10 mouse cellular contexts compared by ENCODE assay signal in the genomic region with DNA sequence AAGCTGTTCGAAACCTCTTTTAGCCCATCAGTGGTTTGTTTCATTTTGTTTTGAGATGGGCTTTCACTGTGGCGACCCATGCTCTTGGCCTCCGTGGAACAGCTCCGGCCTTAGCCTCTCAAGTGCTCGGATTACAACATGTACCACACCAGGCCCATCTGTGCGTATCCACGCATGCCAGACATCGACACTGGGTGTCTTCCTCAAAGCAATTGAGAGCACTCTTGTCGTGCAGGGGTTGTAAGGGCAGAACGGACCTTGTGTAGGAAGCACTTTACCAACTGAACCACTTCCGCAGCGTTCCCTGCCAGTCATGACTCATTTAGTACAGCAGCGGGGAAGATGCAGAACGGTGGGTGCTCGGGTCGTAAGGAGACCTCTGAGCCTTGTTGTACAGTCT.
DNase-seq lines count a peak whose midpoint lies in the region; ATAC-seq and TF ChIP-seq lines count a peak whose summit lies in the region.
"Had no signal": no experiment of that assay in that cellular context is flagged by ENCODE, and none has a peak within 500 bp of the region (broad histone marks: within the 10 kb centered on the region; RNA-seq: fewer than 3 reads in every experiment).

No protein-coding gene starts in this region.

- ATAC-seq in hindbrain, embryonic 13.5 days (ENCODE audit: low FRiP score): no peak
- ATAC-seq in hindbrain, embryonic 14.5 days (ENCODE audit: low FRiP score): no peak
- peak; percentile 45 for ATAC-seq in common myeloid progenitor, adult 5-6 weeks (replicated peaks; ENCODE audit: low read depth, poor library complexity, severe bottlenecking)
- ATAC-seq in intestine, postnatal 0 days: no peak
- ATAC-seq in forebrain, embryonic 12.5 days (ENCODE audit: low FRiP score): no peak

- no peaks in the 10 kb centered on the region for H3K9me3 ChIP-seq in hindbrain, embryonic 13.5 days
- H3K9me3 ChIP-seq in hindbrain, embryonic 14.5 days (ENCODE audit: control insufficient read depth, low read length): no peaks in the 10 kb centered on the region
- no peaks in the 10 kb centered on the region for H3K9me3 ChIP-seq in intestine, postnatal 0 days (ENCODE audit: control insufficient read depth)
- no peaks in the 10 kb centered on the region for H3K9me3 ChIP-seq in forebrain, embryonic 12.5 days
- H3K9me3 ChIP-seq: forebrain, embryonic 10.5 days; hindbrain, embryonic 15.5 days had no signal

- no peak overlapping the region for H3K4me2 ChIP-seq in hindbrain, embryonic 13.5 days
- H3K4me2 ChIP-seq in hindbrain, embryonic 14.5 days (replicated peaks): no peak overlapping the region
- no peak overlapping the region for H3K4me2 ChIP-seq in intestine, postnatal 0 days (replicated peaks; ENCODE audit: low read depth)
- no peak overlapping the region for H3K4me2 ChIP-seq in forebrain, embryonic 12.5 days
- H3K4me2 ChIP-seq: hindbrain, embryonic 15.5 days had no signal

- H3K4me1 ChIP-seq in hindbrain, embryonic 13.5 days (replicated peaks): peaks cover 52% of the 10 kb centered on the region
- H3K4me1 ChIP-seq in hindbrain, embryonic 14.5 days (replicated peaks; ENCODE audit: control insufficient read depth, insufficient read depth, low read length): peaks cover 33% of the 10 kb centered on the region
- H3K4me1 ChIP-seq in thymus, adult 2 months (replicated peaks; ENCODE audit: control insufficient read depth, insufficient read depth, low read length): peaks cover 20% of the 10 kb centered on the region
- peaks cover 3% of the 10 kb centered on the region; the same call in 1 of the 2 replicates for H3K4me1 ChIP-seq in intestine, postnatal 0 days (replicated peaks; ENCODE audit: control insufficient read depth, insufficient read depth, low read length)
- H3K4me1 ChIP-seq in forebrain, embryonic 12.5 days: peaks cover 46% of the 10 kb centered on the region

- H3K27me3 ChIP-seq in hindbrain, embryonic 13.5 days: no peaks in the 10 kb centered on the region
- no peaks in the 10 kb centered on the region for H3K27me3 ChIP-seq in hindbrain, embryonic 14.5 days (ENCODE audit: control insufficient read depth, insufficient read depth, low read length)
- no peaks in the 10 kb centered on the region for H3K27me3 ChIP-seq in thymus, adult 2 months (ENCODE audit: control insufficient read depth, insufficient read depth, low read length)
- H3K27me3 ChIP-seq in intestine, postnatal 0 days (replicated peaks; ENCODE audit: control insufficient read depth, insufficient read depth, low read length): no peaks in the 10 kb centered on the region
- H3K27me3 ChIP-seq in forebrain, embryonic 12.5 days: no peaks in the 10 kb centered on the region
- H3K27me3 ChIP-seq: hindbrain, embryonic 15.5 days had no signal

- H3K4me3 ChIP-seq in hindbrain, embryonic 13.5 days: no peak overlapping the region
- no peak overlapping the region for H3K4me3 ChIP-seq in hindbrain, embryonic 14.5 days (replicated peaks; ENCODE audit: low read length)
- peak overlapping the region; percentile 38 for H3K4me3 ChIP-seq in thymus, adult 2 months (ENCODE audit: control insufficient read depth, insufficient read depth, low read length)
- no peak overlapping the region for H3K4me3 ChIP-seq in intestine, postnatal 0 days (ENCODE audit: low read depth, low read length)
- H3K4me3 ChIP-seq in forebrain, embryonic 12.5 days (replicated peaks): no peak overlapping the region
- H3K4me3 ChIP-seq: forebrain, embryonic 10.5 days; hindbrain, embryonic 15.5 days had no signal

- H3K9ac ChIP-seq in hindbrain, embryonic 13.5 days: no peak overlapping the region
- H3K9ac ChIP-seq in hindbrain, embryonic 14.5 days: no peak overlapping the region
- H3K9ac ChIP-seq in intestine, postnatal 0 days (ENCODE audit: low read depth, low read length): no peak overlapping the region
- H3K9ac ChIP-seq in forebrain, embryonic 12.5 days: no peak overlapping the region
- H3K9ac ChIP-seq: hindbrain, embryonic 15.5 days had no signal

- TF ChIP-seq CTCF in thymus, adult 2 months (IDR thresholded peaks at IDR 0.05; ENCODE audit: borderline replicate concordance, control insufficient read depth, extremely low read depth, insufficient read depth, low read length, poor library complexity): no peak
- TF ChIP-seq CTCF in intestine, postnatal 0 days (IDR thresholded peaks at IDR 0.05; ENCODE audit: low read depth): no peak

- no peak for TF ChIP-seq POLR2A in thymus, adult 2 months (IDR thresholded peaks at IDR 0.05; ENCODE audit: control insufficient read depth, extremely low read depth, insufficient read depth, low read length, poor library complexity)

- no peaks in the 10 kb centered on the region for H3K36me3 ChIP-seq in hindbrain, embryonic 13.5 days
- no peaks in the 10 kb centered on the region for H3K36me3 ChIP-seq in hindbrain, embryonic 14.5 days (replicated peaks; ENCODE audit: control insufficient read depth, insufficient read depth)
- H3K36me3 ChIP-seq in thymus, adult 2 months (ENCODE audit: control insufficient read depth, insufficient read depth, low read length): no peaks in the 10 kb centered on the region
- H3K36me3 ChIP-seq in intestine, postnatal 0 days (ENCODE audit: control insufficient read depth, insufficient read depth): no peaks in the 10 kb centered on the region
- no peaks in the 10 kb centered on the region for H3K36me3 ChIP-seq in forebrain, embryonic 12.5 days (replicated peaks)
- H3K36me3 ChIP-seq: forebrain, embryonic 10.5 days; hindbrain, embryonic 15.5 days had no signal

- H3K27ac ChIP-seq in hindbrain, embryonic 13.5 days: peak overlapping the region; percentile 40; the same call in 1 of the 2 replicates
- H3K27ac ChIP-seq in hindbrain, embryonic 14.5 days: no peak overlapping the region
- no peak overlapping the region for H3K27ac ChIP-seq in thymus, adult 2 months (ENCODE audit: control insufficient read depth, insufficient read depth, low read length)
- no peak overlapping the region for H3K27ac ChIP-seq in intestine, postnatal 0 days (ENCODE audit: low read depth, low read length)
- H3K27ac ChIP-seq in forebrain, embryonic 12.5 days: no peak overlapping the region
- H3K27ac ChIP-seq: forebrain, embryonic 10.5 days; hindbrain, embryonic 15.5 days had no signal

- 69% methylated on average over 16 of the region's 16 CpGs for WGBS in hindbrain, embryonic 13.5 days
- WGBS in hindbrain, embryonic 14.5 days: 58% methylated on average over 16 of the region's 16 CpGs
- WGBS in thymus, adult 2 months: 56% methylated on average over 16 of the region's 16 CpGs
- 69% methylated on average over 16 of the region's 16 CpGs for WGBS in intestine, postnatal 0 days
- 69% methylated on average over 16 of the region's 16 CpGs for WGBS in forebrain, embryonic 12.5 days

- no peak for DNase-seq in hindbrain, embryonic 14.5 days (ENCODE audit: low spot score)
- no peak for DNase-seq in thymus, adult 2 months
- no peak for DNase-seq in thymus, adult 18-20 months
- peak; percentile 24 for DNase-seq in thymus, postnatal 4 days
